Mouse (Mus musculus): ENCODE data around the gene Sqor.

Sqor gene

GRCm38 (mm10) chr2:122765071-122765793, at the start of gene Sqor:
Gene Sqor, plus strand, starts transcription at chr2:122765237.
- DNase-seq (ENCODE audit: low spot score in 2 of 2), result peak; percentile 12 to 20

- no peak for DNase-seq (ENCODE audit: low spot score in 2 of 2)
These were observed 48.7 kb upstream of the Sqor start for GRCm38 (mm10) chr2:122716301-122716842.

GRCm38 (mm10) chr2:122719232-122719631, 45.8 kb upstream of the Sqor start:
- no peak for DNase-seq (ENCODE audit: low spot score in 2 of 2)

GRCm38 (mm10) chr2:122720564-122720963, 44.5 kb upstream of the Sqor start:
- DNase-seq (ENCODE audit: low spot score in 2 of 2), result no peak

GRCm38 (mm10) chr2:122725604-122726003, 39.4 kb upstream of the Sqor start:
- no peak for DNase-seq (ENCODE audit: low spot score in 2 of 2)

DNA sequence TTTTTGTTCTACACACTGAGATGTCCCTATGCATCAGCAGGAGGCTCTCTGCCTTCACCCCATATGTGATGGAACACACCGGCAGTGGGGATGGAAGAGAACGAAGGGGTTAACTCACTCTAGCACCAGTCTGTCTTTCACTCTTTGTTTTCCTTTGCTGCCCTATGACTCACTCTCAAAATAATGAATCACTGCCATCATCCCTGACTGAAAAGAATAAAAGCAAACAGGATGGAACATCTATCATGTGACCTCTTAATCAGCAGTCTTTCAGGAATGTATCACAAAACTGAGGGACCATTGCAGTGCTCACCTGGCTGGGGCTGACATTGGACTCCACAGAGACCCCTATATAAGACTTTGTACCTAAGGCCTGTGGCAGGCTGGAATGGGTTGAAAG, 33.6 kb upstream of the Sqor start:
- no peak for DNase-seq (ENCODE audit: low spot score in 2 of 2)

DNA sequence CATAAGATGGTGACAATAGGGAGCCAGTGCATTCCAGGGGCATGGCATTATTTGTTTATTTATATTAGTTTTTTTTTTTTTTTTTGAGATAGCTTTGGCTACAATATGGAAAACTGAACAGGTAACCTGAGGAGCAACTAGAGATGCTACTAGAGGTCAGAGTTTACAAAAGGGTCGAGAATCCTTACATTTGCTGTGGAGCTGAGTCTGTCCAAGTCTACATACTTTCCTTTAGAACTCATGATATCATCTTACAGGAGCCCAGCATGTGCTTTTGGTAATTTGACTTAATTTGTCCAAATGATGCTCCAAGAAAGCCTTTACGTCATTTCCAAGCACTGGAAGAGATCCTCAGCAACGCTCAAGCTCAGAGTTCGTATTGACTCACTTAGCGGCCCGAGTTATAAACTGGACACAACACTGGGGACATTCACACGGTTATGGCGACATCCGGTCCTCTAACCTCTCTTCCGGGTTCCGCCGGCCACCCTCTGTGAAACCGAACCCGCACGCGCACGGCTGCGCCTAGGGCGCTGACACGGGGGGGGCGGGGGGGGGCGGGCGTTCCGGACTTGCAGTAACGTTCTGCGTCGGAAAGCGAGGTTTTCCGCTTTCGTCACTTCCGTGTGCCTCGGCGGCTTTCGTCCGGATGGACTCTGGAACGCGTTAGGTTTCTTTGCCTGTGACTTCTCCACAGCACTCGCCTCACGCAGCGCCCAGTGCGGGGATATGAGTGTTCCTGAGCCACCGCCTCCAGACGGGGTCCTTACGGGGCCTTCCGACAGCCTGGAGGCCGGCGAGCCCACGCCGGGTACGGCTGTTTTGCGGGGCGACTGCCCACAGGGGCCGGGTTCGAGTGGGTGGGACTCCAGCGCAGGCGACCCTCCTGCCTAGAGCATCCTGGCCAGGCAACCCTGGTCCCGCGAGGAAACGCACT, 26.9 kb upstream of the Sqor start, which contains the start of gene Bloc1s6:
Gene Bloc1s6, plus strand, starts transcription at position 610 of the 937 bp plus-strand sequence.
- peak; percentile 87 to 90 for DNase-seq (ENCODE audit: low spot score in 2 of 2)

DNA sequence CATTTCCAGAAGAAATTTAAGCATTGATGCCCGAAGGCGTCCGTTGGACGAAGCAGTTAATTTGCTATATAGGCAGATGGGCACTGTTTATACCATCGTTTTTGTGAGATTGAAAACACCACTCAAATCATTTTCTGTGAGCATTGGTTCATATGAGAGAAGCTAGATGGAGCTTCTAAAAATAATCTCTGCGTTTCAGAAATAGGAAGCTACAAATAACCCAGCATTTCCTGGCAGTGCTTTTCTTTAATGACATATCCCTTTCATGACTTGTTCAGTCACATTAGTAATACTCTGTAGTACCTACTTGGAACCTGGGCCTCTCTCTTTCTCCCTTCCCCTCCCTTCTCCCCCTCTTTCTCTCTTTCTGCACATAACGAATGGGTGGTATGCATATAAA, 26.0 kb upstream of the Sqor start:
- no peak for DNase-seq (ENCODE audit: low spot score in 2 of 2)

DNA sequence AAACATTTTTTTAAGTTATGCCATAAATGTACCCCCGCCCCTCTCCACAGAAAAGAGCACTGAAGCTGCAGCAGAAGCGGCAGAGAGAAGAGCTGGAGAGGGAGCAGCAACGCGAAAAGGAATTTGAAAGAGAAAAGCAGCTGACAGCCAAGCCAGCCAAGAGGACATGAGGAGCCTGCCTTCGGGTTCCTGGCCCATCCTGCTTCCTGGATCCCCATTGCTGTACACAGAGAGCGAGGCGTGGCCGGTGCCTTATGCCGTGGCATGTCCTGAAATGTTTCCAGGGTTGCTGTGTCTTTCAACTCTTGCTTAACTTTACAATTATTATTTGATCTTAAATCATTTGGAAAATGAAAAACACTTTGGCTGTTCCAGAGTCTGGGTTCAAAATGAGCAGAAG, 18.6 kb upstream of the Sqor start:
- no peak for DNase-seq (ENCODE audit: low spot score in 2 of 2)

DNA sequence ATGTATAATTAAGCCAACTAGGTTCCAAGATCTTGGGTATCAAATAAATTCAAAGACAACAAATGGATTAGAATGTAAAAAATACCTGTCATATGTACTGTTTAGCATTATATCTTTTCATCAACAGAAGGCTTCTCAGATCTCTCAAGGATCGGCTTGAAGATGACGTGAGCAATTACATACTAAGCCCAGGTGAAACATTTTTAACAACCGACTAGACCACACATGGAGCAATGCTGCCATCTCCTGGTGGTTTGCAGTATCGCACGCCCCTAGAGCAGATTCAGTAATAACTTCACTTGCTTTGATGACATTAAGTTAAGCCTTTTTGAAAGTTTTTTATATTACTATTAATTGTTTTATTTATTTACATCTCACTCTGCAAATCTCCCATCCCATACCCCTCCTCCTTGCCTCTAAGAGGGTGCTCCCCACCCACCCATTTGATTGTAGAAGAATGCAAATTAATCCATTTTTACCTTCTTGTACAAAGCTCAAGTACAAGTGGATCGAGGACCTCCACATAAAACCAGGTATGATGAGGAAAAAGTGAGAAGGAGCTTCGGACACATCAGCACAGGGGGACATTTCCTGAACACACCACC, 11.2 kb upstream of the Sqor start:
- peak in 1 of 2 experiments; percentile 47 for DNase-seq (ENCODE audit: low spot score in 2 of 2)

DNA sequence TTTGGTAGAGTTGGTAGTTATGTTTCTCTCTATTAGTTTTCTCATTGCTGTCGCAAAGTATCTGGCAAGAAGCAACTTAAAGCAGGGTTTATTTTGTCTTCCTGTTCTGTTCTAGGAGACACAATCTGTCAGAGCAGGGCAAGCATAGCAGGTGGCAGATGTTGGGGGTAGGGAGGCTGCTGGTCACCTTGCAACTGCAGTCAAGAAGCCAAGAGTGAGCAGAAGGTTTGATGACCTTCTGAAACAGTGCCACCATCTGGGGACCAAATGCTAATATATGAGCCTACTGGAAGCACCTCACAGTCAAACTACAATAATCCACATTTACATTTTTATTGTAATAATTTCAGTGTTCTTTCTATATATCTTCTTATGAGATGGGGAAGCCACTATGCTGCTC, 5.2 kb upstream of the Sqor start:
- DNase-seq (ENCODE audit: low spot score in 2 of 2), result no peak

GRCm38 (mm10) chr2:122762991-122763390, 2.0 kb upstream of the Sqor start:
- no peak for DNase-seq (ENCODE audit: low spot score in 2 of 2)

- DNase-seq (ENCODE audit: low spot score in 2 of 2), result no peak
These were observed 511 bp upstream of the Sqor start for GRCm38 (mm10) chr2:122764526-122764925.

- DNase-seq (ENCODE audit: low spot score in 2 of 2), result no peak
These were observed 733 bp downstream of the Sqor start for GRCm38 (mm10) chr2:122765794-122766145.

DNA sequence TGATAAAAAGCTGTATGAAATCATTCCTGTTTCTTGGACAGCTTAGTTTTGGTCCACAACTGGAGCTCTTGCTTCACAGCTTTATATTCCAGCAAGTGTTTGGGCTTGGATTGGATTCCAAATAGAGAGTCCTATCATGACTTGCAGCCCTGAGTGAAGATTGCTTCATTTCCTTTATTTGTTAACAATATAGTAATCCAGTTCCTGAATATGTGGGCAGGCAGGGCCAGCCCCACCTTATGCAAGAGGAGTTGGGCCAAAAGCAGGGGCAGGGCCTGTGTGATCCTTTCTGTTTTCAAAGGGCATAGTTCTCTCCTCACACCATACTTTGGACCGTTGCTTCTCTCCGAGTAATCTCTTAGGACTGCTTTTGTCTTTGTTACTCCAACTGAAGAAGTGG, 6.0 kb downstream of the Sqor start:
- DNase-seq (ENCODE audit: low spot score in 2 of 2), result no peak

DNA sequence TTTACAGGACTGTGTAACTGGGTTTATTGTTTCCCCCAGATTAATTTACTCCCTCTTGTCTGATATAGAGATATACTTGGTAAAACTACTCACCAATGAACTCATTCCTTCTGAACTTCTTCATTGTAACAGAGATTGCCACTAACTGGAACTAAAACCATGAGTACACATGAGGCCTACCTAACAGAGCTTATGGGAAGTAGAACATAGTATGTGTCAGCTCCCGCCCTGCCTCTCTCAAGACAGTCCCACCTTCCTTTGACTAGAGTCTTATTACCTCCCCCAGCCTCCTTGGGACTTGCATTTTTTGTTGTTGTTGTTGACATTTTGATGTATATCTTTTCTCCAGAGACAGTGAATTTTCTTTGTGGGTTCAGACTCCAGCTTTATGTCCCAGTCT, 7.9 kb downstream of the Sqor start:
- DNase-seq (ENCODE audit: low spot score in 2 of 2), result no peak

- no peak for DNase-seq (ENCODE audit: low spot score in 2 of 2)
These were observed 10.5 kb downstream of the Sqor start for GRCm38 (mm10) chr2:122775491-122775890.

DNA sequence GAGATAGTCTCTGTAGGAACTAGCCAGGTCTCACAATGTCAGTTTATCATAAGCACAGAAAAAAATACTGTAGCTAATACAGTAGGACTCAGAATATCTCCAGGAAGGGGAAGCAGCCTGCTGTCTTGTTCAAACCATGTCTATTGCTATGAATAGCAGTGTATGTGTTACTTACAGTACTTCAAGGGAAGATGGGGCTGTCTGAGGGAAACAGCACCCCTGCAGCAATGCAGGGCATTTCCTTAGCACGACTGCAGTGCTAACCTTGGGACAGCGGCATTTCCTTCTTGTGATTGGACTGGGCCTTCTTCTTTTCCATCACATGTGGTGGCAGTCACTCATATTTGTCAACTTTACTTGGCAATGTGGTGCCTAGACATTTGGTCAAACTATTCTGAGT, 11.8 kb downstream of the Sqor start:
- DNase-seq (ENCODE audit: low spot score in 2 of 2), result peak; percentile 10 to 31

- DNase-seq (ENCODE audit: low spot score in 2 of 2), result no peak
These were observed 14.9 kb downstream of the Sqor start for GRCm38 (mm10) chr2:122779967-122780366.

DNA sequence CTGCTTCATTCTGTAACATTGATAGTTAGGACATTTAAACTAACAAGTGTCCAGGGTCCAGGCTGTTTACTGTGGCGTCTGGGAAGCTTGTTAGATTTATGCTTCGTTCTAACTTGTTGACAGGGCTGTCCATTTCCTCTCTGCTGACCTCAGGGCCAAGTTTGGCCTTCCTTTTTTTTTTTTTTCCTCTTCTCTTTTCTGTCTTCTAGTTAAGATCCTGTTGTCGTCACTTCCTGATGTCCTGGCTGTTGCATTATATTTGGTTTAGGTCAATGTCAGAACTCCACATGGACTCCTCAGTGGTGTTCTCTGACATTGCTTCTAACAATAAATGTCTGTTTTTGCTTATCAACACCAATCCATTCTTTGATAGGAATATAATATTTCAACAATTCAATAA, 15.4 kb downstream of the Sqor start:
- no peak for DNase-seq (ENCODE audit: low spot score in 2 of 2)

GRCm38 (mm10) chr2:122781590-122782356, 16.7 kb downstream of the Sqor start:
- no peak for DNase-seq (ENCODE audit: low spot score in 2 of 2)

Data from frontal cortex, postnatal 10 days (tissue).